Mouse (Mus musculus): ENCODE measurements around the gene 9130213A22Rik.

The 9130213A22Rik gene

GRCm38 (mm10) chr11:69091566-69092385 is 30.6 kb downstream of the 9130213A22Rik start:
- DNase-seq, result no peak

- no peak for DNase-seq
These were observed 32.0 kb downstream of the 9130213A22Rik start for GRCm38 (mm10) chr11:69090367-69090766.

DNA sequence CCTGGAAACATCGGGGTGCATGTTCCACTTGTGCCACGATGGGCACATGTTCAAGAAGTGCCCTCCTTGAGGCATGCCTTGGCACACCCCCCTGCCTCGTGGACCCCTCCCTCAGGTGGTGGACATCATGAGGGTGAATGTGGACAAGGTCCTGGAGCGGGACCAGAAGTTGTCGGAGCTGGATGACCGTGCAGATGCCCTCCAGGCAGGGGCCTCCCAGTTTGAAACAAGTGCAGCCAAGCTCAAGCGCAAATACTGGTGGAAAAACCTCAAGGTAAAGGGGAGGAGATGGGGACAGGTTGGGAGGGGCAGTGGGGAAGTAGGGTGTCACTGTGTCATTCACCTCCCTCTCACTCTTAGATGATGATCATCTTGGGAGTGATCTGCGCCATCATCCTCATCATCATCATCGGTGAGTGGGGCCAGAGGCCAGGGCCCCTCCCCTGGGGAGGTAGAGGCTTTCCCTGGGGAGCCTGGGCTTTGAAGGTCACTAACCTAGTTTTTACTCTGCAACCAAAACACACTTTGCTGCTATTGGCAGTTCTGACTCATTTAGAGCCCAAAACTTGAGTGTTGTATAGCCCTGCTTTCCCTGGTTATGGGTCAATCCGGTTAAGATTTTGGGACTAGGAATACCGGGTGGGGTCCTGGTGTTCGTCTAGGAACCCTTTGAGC is 32.6 kb downstream of the 9130213A22Rik start:
- no peak for DNase-seq

DNA sequence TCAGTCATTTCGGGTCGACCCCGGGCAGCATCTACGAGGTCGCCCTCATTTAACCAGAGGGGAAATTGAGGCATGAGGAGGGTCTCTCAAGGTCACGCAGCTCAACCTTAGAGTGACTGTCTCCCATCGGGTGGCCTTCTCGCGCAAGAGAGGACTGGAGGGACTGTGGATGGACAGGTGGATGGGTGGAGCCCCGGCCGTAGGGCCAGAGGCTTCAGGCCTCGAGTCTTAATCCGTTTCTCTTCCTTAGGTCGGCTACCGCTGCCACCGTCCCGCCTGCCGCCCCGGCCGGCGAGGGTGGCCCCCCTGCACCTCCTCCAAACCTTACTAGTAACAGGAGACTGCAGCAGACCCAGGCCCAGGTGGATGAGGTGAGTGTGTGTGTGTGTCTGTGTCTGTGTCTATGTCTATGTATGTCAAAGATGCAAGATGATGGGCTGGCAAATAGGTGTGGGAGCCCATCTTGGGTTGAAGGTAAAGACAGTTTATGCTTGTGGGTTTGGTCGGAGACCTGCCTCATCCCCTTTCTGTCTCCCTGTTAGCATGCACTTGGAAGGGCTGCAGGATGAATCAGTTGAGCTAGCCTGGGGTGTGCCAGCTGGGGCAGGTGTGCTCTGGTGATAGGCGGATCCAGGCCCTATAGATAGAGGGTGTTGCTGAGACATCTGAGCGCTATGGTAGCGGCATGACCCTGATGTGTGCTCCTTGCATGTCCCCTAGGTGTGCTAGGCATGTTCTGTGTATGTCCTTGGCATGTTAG is 33.4 kb downstream of the 9130213A22Rik start:
- DNase-seq, result no peak

- DNase-seq, result peak; percentile 92 to 97
These were observed 34.1 kb downstream of the 9130213A22Rik start, which contains the start of gene Vamp2 for GRCm38 (mm10) chr11:69088103-69088855. Vamp2 (plus strand) TSS chr11:69088490.

- DNase-seq, result no peak
These were observed 34.8 kb downstream of the 9130213A22Rik start for GRCm38 (mm10) chr11:69087597-69087996.

DNA sequence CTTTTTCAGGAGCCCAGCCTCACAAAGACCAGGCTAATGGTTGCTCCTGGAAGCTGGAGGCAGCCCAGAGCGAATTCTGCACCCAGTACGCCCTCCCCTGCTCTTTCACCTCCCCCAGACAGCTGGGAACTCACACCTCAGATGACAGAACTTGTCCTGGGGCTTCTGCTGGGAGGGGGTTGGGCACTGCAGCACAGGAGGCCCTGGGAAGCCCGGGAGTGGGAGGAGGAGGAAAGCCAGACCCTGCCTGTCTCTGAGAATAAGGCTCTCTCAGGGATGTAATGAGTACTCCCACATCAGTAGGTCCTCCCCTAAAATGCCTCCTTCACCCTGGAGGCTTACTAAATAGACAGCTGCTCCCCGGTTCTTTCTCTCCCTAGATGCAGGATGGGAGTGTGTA is 35.3 kb downstream of the 9130213A22Rik start:
- DNase-seq, result no peak

- no peak for DNase-seq
These were observed 36.0 kb downstream of the 9130213A22Rik start for GRCm38 (mm10) chr11:69086390-69086789.

DNA sequence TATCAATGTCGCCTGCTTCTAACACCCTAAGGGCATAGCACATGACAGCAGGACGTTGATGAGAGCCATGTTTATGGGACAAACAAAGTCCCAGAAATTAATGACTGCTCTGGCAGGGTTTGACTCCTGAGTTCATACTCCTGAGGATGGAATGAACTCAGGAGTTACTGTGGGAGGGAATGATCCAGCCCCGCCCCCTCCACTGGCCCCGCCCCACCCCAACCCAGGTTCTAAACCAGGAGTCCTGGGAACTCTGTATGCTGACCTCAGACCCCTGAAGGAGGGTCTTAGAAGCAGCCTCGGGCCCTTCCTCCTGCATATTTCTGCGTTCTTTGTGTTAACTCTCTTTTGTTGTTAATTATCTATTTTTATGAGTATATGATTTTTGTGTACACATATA is 36.8 kb downstream of the 9130213A22Rik start:
- no peak for DNase-seq

- no peak for DNase-seq
These were observed 40.8 kb downstream of the 9130213A22Rik start for GRCm38 (mm10) chr11:69081613-69082012.

- DNase-seq, result no peak
These were observed 41.5 kb downstream of the 9130213A22Rik start for GRCm38 (mm10) chr11:69080855-69081222.

DNA sequence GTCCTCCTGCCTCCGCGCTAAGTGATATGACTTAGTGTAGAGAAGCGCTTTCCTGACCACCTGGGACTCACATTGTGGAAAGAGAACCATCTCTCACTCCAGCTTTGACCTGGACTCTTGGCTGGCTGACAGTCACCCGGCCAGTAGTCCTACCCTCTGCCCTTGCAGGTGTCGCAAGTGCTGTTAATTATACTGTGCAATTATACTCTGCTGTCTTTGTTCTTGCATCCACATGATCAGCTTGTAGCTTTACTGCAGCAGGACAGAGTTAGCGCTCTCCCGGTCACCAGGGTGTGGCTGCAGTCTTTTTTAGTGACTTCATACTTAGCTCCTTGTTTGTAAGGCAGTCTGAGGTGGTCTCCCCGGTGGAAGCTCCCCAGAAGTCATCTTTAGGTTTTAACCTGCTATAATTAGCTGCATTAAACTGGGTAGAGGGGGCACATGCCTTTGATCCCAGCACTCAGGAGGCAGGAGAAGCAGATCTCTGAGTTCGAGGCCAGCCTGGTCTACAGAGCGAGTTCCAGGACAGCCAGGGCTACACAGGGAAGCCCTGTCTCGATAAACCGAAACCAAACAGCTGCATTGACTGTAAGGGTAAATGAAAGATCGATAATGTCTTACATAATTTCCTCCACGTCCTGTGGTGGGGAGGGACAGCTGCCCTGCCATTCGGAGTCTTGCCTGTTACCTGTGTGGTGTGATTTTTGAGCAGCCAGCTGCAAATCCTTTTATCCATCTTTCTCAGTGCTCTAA is 42.1 kb downstream of the 9130213A22Rik start:
- DNase-seq, result peak in 1 of 2 experiments; percentile 66

DNA sequence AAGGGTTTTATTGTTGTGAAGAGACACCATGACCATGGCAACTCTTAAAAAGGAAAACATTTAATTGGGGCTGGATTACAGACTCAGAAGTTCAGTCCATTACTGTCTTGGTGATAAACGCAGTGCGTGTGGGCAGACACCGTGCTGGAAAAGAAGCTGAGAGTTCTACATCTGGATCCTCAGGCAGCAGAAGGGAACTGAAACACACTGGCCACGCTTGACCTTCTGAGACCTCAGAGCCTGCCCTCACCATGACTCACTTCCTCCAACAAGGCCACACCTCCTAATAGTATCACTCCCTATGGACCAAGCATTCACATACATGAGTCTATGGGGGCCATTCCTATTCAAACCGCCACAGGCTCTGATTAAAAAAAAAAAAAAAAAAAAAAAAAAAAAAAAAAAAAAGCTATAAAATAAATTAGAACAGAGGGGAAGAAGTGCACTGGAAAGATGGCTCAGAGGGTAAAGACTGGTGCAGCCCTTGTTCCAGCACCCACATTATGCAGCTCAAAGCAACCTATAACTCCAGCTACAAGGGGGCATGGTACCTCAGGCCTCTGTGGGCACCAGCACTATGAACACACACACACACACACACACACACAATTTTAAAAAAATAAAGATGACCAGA is 43.5 kb downstream of the 9130213A22Rik start:
- DNase-seq, result no peak

DNA sequence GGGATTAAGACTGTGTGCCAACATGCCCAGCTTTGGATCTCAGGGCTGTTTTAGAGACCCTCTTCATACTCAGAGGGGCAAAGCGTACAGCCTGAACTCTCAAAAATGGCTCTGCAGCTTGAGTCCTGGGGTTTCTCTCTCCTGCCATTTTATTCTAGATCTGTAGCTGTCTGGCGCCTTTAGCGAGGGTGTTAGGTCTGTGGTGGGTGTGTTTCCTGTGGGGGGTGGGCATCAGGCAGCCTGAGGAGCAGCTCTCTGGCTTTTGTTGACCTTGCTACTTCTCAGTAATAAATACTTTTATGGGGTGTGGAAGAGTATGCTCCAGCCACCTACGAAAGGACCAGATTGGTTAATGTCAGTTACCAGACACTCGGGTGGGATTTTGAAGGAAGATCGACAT is 44.3 kb downstream of the 9130213A22Rik start:
- no peak for DNase-seq

DNA sequence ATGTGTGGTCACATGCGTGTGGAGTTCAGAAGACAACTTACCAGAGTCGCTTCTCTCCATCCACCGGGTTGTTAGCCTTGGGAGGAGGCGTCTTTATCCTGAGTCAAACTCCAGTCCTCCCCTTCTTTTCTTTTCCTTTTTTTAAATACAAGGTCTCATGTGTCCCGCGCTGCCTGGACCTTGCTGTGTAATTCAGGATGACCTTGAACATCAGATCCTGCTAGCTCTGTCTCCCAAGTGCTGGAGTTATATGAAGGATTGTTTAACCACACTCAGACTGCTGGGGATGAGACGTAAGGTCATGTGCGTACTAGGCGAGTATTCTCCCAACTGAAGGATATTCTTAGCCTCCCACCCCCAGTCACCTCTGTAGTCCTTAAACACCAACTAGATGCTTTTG is 45.1 kb downstream of the 9130213A22Rik start:
- no peak for DNase-seq

DNA sequence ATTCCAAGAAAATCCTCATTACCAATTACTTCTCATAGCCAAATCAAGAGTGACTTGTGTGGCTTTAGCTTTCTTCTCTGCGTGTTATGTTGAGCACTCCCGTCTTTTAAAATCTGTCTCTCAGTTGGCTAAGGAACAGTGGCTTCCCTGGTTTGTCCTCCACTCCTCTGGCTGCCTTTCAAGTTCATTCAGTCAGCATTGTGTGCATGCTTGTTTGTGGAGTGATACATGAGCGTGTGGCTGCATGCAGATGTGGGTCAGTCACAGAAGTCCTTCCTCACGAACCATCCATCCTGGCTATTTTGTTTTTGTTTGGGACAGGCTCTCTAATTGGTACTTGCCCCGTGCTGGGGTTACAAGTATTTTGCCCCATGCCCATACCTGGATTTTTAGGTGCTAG is 45.8 kb downstream of the 9130213A22Rik start:
- DNase-seq, result no peak

DNA sequence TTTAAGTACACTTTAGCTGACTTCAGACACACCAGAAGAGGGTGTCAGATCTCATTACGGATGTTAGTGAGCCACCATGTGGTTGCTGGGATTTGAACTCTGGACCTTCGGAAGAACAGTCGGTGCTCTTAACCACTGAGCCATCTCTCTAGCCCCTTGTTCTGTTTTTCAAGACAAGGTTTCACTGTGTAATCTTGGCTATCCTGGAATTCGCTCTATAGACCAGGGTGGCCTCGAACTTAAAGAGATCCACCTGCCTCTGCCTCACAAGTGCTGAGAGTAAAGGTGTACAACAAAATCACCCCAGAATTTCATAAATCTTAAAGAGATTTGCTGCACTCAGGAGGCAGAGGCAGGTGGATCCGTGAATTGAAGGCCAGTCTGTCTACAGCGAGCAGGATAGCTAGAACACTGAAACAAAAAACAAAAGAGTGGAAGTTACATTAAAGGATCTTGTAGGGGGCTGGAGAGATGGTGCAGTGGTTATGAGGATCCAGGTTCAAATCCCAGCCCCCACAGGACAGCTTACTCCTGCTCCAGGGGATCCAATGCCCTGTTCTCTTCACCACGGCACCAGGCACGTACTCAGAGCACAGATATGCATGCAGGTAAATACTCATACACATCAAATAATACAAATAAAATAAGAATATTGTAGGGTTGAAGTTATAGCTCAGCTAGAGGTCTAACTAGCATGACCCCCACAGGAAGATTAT is 46.5 kb downstream of the 9130213A22Rik start:
- no peak for DNase-seq

DNA sequence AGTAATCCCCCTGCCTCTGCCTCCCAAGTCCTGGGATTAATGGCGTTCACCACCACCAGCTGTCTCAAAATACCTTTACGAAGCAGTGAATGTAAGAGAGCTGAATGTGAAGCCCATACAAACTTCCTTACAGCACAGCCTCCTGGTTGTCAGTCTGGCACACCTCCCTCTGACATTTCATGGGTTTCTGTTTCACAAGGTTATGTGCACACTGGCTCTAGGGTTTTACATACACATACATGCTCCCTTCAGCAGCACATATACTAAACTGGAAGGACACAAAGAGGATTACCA is 47.7 kb downstream of the 9130213A22Rik start:
- no peak for DNase-seq

DNA sequence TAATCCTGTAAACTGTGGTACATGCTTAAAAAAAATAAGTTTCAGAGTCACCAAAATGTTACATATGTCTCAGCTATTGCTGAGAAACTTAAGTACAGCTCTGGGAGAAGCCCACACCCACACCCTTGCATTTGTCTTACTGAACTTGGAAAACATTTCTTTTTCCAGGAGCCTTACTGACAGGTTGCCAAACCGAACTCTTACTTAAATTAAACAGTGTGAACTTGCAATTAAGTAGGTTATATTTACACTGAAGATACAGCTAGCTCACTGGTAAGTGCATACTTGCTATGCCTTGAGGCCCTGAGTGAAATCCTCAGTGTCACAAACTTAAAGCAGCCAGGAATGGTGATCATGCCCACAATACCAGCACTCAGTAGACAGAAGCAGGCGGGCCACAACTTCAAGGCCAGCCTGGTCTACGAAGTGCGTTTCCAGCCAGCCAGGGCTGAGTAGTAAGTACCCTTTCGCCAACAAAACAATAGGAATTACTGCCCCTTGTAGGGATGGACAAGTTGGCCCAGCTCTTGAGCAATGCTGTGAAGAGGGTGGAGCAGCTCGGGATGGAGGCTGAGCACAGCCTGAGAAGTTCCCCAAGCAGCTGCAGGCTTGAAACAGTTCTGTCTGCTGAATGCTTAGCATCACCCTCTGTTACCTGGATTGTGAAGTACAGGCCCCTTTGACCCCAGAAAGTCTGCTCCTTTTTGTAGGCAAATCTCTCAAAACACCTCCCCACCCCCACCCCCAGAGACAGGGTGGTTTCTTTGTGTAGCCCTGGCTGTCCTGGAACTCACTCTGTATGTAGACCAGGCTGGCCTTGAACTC is 48.2 kb downstream of the 9130213A22Rik start:
- DNase-seq, result no peak

Data from kidney, postnatal 36 days (tissue).